Mouse (Mus musculus) frontal cortex, adult 2 months (tissue): Measurements from ENCODE around the gene Irgm2. TPM values are rescaled to one million over a fixed set of nuclear protein-coding genes. Genes with fewer than 3 reads are reported as not detected.
"Not testable (repeated sequence)": the region's sequence is repeated elsewhere in the genome, so short reads cannot be mapped to it uniquely, and the experiment has no call there.

Experiments
- DNase-seq, 2 experiments: peaks; one replicate each; pipeline ENCODE4 v3.0.0; 2022; ENCODE audit warnings: low spot score in 1 of 2; ENCODE audit errors: extremely low spot score in 1 of 2
- polyA plus RNA-seq: library from polyadenylated mRNA; depleted of rRNA; stranded (reverse); fragments of >200 nt; gene quantifications from 2 replicates; pipeline ENCODE4 v1.2.3, GENCODE M21; 2012

Gene Irgm2
- polyA plus RNA-seq, 1 experiment, result 5.1 TPM

GRCm38 (mm10) chr11:58211682-58212067, 12.3 kb downstream of the Irgm2 start:
- DNase-seq, result no peak

DNA sequence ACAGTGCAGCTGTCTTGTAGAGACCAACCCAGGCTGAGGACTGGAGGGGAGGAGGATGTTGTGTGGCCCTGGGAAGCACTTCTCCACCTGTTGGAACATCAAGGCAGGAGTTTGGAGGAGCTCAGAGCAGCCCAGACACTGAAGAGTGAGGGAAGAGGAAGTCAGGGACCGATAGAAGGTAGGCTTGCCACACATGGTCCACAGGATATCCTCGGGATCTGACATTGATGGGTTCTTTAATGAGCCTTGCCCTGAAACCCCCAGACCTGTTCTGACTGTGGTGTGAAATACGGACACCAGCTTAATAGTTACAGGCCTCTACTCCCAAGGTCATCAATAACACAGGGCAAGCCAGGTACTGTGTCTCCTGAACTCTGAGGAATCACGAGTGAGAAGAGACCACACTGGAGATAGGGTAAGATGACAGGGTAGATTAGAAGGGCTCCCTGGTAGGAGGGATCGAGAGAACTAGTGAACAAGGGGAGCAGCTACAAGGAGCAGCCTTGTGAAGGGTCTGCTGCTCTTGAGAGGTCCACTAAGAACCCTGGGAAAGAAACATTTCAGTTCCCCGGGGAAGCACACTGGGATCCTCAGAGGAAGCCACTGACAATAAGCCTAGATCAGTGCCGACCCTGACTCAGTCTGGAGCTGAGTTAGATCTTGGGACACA, 14.4 kb downstream of the Irgm2 start:
- no peak for DNase-seq

DNA sequence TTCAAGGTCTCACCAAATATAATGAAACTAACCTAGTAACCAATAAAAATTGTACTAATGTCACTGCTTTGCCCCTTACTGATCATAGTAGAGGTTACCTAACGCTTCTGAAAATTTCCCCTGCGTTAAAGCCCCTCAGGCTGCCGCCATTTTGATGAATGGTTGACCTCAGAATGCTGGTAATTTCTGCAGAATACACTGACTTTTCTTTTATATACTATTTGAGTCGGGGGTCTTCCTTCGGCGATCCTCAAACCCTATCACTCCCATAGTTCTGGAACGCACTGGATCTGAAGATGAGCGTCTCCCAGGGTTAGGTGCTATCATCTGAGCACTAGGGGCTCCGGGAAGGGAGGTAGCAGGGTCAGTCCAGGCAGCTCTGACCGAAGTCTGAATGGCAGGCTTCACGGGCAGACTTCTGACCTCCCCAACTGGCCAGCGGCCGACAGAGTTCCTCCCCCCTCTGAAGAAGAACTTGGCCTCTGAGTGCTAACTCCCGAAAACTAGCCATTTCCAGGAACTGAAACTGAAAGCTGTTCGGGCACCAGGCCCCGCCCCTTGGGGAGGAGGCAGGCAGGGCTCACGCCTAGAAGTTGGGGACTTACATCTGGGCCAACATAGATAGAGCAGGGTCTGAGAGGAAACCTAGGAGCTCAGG, 15.1 kb downstream of the Irgm2 start:
- DNase-seq, result peak; percentile 24 to 43

- not testable (repeated sequence) for DNase-seq
Observed at GRCm38 (mm10) chr11:58215049-58215430, 15.6 kb downstream of the Irgm2 start.

DNA sequence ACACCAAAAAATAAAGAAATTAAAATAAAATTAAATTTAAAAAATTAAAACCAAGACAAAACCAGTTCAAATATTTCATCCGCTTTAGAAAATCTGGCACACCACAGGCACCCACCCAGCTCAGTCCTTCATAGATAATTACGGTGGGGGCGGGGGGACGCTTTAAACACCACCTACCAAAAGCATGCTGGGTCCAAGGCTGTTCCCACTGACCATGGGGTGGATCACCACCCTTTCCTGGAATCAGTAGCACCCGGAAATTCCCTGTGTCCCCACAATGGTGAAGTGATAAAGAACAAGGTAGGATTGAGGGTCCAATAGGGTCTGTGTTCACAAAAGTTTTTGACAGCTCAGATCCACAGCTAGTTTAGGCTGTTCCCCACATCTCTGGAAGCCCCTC, 16.4 kb downstream of the Irgm2 start:
- DNase-seq, result no peak

- no peak for DNase-seq
Observed at GRCm38 (mm10) chr11:58216823-58217222, 17.4 kb downstream of the Irgm2 start.

DNA sequence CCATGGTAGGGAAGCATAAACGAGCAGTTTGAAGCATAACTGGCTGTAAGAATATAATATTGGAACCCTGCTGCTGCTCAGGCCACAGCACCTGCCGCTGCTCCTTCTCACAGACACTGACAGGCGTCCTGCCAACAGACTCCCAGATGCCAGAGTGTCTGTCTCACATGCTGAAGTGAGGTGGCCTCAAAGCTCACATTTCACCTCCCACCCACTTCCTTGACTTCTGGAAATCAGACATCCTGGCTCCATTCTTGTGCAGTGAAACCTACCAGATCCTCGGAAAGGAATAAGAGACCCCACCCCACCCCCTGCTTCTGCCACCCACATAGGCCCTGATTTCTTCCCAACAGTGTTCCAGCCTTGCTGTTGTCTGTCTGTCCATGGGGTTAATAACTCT, 24.3 kb downstream of the Irgm2 start:
- no peak for DNase-seq

DNA sequence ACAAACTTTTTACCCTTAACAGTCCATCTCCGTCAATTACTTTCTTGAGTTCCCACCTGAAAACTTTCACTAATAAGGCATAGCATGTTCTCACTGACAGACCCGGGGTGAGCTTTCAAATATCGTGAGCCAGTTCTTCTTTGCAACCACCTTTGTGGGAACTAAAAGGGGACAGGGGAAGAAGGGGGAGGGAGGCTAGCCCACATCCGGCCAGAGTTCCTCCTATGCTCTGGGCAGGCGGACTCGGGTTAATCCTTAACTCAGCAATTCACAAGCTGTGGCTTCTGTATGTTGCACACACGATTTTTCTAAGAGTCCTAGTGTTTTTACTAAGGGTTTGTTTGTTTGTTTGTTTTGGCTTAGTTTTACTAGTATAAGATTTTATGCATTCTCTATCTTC, 24.9 kb downstream of the Irgm2 start:
- DNase-seq, result peak in 1 of 2 experiments; percentile 11

GRCm38 (mm10) chr11:58224872-58225271, 25.5 kb downstream of the Irgm2 start:
- not testable (repeated sequence) for DNase-seq

DNA sequence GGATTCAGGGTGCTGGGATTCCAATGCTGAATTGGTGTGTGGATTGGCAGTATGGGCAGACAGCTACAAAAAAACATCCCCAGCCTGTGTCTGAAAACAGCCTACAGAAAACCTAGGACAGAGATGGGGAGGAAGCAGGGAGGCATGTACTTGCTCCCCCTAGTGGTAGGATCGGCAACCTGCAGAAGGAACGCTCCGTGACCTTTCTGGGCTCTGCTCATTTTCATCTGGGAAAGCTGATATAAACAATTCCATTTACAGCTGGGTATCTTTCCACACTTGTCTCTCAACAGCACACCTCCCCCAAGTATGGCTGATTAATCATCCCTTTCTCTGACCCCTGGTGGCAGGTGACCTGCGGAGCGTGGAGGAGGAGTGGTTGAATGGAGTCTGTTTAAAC, 26.2 kb downstream of the Irgm2 start:
- DNase-seq, result peak in 1 of 2 experiments; percentile 79

DNA sequence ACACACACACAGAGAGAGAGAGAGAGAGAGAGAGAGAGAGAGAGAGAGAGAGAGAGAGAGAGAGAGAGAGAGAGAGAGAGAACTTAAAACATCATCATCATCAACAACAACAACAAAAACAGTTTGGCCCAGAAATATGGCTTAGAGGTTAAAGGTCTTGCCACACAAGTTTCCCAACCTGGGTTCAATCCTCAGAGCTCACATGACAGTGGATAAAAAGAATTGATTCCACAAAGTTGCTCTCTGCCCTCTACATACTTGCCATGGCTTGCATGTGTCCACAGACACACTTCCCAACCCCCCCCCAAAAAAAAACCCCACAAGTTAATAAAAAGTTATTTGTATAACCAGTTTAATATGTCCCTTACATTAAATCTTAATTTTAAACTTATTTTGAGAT, 27.0 kb downstream of the Irgm2 start:
- no peak for DNase-seq

GRCm38 (mm10) chr11:58228021-58228420, 28.6 kb downstream of the Irgm2 start:
- not testable (repeated sequence) for DNase-seq

GRCm38 (mm10) chr11:58230396-58230910, 31.0 kb downstream of the Irgm2 start:
- DNase-seq, result no peak

DNA sequence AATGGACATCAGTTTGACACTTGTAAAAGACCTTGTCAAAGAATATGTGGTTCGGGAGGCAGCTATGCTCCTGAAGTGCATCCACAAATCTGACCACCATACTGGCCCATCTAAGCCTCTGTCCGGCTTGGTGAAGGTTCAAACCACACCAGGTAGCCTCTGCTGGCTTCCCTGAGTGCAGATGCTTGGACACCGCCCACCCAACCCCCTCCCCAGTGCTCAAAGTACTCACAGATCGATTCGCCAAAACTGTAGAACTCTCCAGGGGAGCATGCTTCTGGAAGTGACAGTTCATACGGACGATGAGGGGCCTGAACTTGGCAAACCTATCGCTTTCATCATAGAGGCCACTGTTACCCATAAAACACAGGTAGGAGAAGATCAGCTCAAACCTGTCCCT, 31.7 kb downstream of the Irgm2 start:
- DNase-seq, result no peak

DNA sequence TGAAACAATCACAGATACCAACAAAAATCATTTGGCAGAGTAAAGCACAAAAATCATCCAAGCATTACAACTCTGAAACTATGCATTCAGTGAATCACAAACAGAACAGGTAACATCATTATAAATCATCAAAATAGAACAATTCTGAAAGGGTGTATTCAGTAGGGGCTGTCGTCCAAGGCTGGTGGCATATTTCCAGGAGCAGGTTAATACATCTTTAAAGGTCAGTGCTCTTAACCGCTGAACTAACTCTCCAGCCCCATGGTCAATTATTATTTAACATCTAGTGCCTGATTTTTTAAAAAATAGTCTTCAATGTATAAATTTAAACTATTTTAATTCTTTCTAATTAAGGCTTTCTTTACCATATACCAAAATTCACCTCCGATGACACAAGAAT, 35.1 kb downstream of the Irgm2 start:
- not testable (repeated sequence) for DNase-seq

DNA sequence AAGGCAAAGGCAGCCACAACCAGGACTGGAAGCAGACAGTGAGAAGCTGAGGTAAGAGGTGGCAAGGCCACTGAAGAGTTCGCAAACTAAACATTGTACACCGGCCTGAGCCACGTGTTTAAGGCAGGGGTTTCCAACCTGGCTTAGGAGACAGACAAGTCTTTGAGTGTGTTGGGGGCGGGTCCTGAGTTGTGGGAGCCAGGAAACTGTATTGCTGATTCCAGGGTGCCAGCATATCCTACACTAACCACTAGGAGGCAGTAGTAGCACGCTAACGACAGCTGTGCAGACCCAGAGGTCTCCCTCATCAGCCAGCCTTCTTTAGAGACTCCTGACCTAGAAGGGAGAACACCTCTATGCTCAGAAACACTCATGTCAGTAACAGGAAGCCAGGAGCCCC, 35.7 kb downstream of the Irgm2 start:
- peak in 1 of 2 experiments; percentile 17 for DNase-seq

GRCm38 (mm10) chr11:58238840-58239791, 39.7 kb downstream of the Irgm2 start:
- no peak for DNase-seq

- DNase-seq, result no peak
Observed at GRCm38 (mm10) chr11:58247294-58247693, 47.9 kb downstream of the Irgm2 start.

DNA sequence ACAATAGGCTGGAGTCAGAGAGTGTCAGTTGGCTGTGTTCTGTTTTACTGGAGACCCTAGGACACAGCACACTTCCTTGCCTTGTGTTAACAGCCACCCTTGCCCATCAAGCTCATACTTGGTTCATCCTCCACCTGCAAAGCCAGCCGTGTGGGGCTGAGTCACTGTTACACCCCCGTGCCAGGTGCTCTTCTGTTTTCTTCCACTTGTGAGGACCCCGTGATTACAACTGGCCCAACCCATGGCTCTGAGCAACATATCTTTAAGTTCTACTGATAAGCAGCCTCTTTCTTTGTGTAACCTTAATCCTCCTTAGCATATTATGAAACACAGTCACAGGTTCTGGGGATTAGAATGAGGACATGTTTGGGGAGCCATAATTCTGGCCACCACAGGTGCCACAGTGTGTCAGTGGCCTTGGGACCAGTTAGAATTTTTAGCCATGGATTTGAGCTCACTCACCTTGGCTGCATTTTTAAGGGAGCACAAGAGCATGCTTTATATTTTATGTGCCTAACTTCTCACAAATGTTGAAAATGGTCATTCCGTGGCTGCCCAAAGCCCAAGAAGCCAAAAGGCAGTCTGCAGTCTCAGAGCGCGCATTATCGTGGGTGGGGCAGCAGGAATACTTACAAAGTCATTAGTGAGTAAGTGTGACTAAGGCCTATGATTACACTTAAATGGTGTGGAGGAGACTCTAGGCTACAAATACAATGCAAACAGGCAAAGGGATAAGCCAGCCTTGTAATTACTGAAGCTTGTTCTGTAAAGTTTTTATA, 50.0 kb downstream of the Irgm2 start:
- DNase-seq, result no peak

DNA sequence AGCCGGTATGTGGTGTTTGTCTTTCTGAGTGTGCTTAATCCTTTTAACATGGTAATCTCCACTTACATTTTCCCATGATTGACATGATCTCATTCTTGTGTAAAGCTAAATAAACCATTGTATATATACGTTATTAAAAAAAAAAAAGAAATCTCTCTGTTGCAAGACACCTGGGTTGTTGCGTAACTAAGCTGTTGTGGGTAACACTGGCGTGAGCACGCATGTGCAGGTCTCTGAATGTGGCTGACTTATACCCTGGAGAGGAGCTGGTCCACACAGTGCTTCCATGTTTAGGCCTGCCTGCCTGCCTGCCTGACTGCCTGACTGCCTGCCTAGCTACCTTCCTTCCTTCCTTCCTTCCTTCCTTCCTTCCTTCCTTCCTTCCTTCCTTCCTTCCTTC, 51.1 kb downstream of the Irgm2 start:
- DNase-seq, result no peak
